Mouse (Mus musculus): ENCODE data around the gene Ccdc115.
"Not testable (repeated sequence)": the region's sequence is repeated elsewhere in the genome, so short reads cannot be mapped to it uniquely, and the experiment has no call there.

The Ccdc115 gene

DNA sequence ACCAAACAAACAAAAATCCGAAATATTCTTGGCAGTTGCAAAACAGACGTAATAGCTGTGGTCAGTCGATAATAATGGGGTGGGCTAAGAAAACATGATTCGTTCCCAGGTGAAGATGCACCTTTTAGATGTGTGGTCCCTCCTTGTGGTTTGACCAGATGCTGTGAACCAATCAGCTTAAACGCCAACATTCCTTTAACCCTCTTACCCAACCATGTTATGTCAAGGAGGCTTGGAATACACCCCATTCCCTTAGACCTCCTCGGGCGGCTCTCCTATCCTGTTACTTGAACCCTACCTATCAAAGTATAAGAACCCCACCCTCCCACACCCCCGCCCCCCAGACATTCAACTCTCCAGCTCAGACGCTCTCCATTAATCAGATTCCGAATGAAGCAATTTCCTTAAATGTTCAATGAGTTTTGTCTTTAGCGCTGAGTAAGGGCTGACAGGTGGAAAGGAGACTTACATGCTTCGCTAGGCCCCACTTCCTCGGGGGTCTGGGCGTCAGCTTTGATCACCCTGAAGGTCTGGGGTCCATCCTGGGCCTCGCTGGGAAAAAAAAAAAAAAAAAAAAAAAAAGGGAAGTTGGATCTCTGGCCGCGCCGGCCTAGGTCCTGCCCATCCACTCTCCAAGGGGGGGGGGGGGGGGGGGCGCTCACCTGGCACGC lies 956 bp downstream of the Ccdc115 start:
- no peak for DNase-seq (ENCODE audit: low read depth, low spot score)

DNA sequence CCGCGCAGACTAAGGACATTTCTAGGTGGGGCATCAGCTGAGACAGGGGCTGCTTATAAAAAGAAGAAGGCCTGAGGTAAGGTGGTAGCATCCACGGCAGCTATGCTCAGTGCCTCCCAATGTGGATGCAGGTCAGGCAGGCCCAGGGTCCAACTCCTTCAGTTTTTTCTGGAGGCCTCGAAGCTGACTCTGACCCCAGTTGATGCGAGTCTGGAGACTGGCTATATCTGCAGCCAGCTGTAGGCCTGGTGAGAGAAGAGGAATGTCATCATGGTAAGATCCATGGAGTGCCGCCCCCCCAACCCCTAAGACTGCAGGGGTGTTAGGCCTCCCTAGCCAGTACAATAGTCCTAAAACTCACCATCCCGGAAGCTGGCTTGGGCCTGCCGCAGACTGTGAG lies 2.1 kb downstream of the Ccdc115 start:
- not testable (repeated sequence) for DNase-seq (ENCODE audit: low read depth, low spot score)

DNA sequence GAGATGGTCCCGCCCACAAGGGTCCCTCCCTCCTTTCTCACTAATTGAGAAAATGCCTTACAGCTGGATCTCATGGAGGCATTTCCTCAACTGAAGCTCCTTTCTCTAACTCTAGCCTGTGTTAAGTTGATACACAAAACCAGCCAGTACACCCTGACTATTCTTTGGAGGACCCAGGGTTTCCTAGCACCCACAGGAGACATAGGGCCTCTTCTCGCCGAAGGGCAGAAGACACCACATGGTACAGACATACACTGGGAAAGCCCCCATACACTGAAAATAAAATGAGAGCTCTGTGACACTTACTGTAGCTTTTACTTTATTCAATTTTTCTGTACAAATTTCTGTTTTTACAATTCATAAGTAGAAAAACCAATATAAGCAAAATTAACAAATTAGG lies 3.1 kb downstream of the Ccdc115 start:
- DNase-seq (ENCODE audit: low read depth, low spot score) = no peak

DNA sequence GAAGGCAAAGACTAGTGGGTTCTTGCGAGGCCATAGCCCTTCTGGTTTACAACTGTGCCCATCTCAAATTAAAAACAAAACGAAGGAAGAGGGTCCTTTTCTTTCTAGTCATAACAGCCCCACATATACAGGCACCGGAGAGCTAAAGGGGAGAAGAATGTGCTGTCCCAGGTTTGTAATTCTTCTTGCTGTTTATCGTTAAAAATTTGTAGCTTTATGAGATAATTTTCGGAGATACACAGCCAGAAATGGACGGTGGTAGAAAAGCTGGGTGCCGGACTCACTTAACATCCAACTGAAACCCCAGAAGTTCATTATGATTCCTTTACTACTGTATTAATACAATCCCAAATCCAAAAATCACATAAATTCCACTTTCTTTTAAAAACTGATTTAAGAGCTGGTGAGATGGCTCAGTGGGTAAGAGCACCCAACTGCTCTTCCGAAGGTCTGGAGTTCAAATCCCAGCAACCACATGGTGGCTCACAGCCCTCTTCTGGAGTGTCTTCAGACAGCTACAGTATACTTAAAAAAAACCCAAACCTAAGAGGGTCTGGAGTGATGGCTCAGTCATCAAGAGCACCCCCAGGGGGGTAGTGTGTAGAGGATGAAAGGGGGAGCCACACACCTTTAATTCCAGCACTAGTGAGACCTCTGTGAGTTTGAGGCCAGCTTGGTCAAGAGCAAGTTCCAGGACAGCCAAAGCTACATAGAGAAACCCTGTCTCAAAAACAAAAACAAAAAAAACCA lies 3.9 kb downstream of the Ccdc115 start:
- no peak for DNase-seq (ENCODE audit: low read depth, low spot score)

DNA sequence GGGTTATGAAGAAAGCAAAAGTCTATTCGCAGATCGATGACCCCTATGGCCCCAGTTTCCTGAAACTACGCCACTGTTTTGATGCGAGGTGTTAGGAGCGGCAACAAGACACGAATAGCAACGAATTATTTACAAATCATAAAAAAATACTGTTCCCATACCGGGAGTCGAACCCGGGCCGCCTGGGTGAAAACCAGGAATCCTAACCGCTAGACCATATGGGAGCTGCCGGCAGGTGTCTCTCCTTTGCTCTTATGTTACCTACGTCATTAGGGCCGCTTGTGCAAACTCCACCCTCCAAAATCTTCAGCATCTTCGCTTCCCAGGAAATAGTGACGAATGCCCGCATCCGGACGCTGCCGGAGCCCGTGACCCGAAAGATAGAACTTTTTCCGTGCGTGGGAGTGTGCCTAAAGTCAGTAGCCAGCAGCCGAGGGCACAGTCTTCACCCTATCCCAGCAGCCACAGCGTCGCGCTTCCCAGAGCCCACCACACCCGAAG lies 4.8 kb downstream of the Ccdc115 start:
- DNase-seq (ENCODE audit: low read depth, low spot score) = peak; percentile 84

DNA sequence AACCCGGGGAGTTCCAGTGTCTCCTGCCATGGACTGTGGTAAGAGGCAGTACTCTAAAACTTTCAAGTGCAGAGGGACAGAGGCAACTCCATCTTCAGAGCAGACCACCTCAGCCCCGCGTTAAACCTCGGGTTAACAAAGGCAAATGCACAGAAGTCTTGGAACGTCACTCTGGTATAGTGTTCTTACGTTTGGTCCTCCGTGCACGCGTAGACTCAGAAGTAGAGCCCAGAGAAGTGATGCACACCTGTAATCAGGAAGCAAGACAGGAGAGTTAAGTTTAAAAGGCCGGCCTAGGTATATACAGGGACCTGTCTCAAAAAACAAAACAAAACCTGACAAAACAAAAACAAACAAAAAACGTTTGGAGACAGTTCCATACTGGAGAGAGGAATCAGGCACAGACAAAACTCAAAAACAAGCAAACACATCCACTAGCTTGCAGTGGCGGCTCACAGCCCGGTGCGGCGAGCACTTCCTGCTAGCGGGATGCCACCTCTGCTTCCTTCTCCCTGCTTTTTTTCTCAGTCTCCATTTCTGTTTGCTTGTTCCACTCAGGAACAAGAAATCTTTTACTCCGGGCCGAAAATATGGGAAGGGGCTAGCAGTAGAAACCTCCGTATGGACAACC lies 5.5 kb downstream of the Ccdc115 start:
- peak; percentile 22 for DNase-seq (ENCODE audit: low read depth, low spot score)

DNA sequence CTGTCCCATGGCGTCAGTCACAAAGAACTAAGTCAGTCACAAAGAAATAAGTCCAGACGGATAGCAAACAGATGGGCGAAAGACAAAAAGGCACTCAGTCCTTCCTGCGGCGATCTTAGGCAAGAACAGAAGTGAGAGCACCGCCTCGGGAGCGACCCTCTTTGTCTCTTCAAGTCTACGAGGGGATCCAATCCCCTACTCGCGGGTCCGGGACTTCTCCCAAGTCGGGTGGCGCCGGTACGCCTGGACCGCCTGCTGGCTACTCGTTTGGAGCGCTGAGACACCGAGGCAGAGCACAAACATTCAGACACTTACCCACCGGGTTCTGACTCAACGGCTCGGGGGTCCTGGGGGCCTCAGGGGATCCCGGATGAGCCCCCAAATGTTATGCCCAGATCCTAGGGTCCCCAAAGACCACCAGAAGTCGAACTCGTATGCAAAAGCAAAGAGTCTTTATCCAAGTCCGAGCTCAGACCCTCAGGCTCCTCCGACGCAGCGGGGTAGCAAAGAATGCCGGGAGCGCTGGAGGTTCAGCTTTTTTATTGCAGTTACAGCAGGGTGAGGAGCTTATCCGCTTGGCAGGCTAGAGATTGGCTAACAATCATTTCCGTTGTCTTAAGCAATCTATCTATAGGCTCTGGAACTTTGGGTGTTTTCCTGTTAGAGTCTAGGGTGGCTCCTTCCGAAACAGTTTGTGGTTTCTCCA lies 6.5 kb downstream of the Ccdc115 start:
- peak; percentile 37 for DNase-seq (ENCODE audit: low read depth, low spot score)

DNA sequence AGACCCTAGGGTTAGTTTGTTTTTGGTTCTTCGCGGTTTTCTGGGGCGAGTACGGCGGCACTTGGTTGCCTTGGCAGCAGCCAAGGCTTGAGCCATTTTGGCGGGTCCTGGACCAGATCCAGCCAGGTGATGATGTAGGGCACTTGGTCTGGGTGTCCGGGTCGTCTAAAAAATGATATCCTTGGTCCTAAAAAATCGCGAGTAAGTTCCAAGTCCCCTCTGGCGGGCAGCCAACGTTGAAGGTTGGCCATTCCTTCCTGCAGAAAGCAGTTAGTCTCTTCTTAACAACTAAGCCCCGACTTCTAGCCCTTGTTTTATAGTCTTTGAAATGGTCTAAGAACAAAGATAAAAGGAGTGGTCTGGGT lies 7.1 kb downstream of the Ccdc115 start:
- DNase-seq (ENCODE audit: low read depth, low spot score) = no peak

DNA sequence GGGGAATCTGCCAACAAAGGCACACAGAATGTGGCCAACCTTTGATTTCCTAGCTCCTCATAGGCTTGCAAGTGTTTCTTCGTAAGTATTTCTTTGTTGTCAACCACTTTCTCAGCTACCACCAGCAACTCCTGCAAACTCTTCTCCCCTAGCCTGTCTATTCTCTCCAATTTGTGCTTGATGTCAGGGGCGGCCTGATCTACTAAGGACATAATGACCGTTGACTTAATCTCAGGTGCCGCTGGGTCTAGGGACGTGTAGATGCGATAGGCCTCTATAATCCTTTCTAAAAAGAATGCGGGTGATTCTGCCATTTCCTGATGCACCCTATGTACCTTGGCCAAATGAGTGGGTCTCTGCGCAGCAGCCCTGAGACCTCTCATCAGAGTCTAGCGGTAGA lies 8.0 kb downstream of the Ccdc115 start:
- no peak for DNase-seq (ENCODE audit: low read depth, low spot score)

DNA sequence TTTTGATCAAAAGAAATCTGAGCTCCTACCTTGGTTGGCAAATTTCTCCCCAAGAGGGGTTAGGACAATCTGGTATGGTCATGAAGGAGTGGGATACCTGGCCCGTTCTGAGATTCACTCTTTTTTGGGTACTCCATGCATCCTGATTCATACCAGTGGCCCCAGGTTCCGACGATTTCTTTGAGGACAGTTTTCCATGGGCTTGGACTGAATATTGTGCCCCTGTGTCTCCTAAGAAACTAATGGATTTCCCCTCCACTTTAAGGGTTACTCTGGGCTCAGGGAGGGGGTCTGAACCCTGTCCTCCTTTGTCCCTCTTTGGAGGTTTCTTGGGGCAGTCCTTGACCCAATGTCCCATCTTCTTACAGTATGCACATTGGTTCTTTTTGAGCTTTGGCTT lies 8.5 kb downstream of the Ccdc115 start:
- DNase-seq (ENCODE audit: low read depth, low spot score) = no peak

DNA sequence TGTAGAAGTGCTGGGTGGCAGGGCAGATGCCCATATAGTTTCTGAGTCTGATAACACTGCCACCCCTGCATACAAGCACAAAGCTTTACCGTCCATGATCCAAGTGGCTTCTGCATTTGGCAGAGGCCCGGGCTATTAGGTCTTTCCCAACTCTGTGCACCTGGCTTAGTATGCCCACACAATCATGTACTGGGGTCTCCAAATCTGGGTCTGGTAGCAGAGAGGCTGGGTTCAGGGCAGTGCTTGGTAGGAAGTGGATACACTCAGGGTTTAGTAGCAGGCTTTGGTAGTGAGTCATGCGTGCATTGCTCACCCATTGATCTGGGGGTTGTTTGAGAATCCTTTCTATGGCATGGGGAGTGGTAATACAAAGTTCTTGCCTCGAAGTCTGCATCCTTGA lies 10.2 kb downstream of the Ccdc115 start:
- DNase-seq (ENCODE audit: low read depth, low spot score) = no peak

DNA sequence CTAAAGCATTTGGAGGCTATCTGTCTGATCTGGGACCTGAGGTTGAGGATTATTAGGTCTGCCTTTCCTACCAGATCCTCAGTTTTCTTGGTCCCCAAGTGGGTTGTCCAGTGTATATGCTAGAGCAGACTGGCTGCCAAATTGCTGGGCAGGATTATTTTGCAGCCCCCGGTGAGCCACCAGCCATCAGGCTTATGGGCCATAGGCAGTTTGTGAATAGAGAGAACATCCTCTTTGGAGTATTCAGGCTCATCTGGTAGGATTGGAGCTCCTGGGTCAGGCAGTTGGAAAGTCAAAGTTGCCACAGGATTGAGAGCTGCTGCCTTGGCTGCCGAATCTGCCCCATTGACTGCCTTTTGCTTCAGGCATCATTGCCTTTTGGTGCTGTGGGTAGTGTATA lies 11.0 kb downstream of the Ccdc115 start:
- no peak for DNase-seq (ENCODE audit: low read depth, low spot score)

DNA sequence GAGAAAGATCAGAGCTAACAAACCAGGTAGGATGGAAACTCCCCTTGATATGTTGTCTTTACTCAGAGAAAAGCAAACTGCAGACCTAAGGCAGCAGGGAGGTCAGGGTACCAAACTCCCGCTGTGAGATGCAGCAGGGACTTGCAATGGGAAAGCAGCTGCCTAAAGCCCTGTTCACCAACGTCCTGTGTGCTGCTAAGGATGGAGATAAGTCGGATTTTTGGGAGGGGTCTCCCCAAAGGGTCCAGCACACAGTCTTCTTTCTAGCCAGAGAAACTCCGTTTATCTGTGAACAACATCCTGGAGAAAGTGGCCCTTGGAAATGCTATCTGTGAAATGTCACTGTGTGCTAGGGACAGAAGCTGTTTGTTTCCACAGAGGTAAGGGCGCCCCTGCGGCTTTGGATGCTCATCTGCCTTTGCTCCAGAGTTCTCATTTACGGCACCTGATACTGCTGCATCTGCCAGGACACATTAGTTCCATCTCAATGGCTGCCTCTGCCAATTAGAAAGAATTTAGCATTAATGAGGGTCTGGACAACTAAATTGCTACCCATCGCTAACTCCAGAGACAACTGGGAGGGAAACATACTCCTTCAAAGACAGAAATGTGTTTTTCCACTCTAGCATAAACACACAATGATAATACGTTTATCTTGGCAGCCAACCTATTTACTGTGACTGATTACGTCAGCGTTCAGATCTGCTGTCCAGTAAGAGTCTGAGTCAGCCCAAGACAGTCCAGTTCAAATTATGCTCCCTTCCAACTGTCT lies 40.1 kb downstream of the Ccdc115 start:
- no peak for DNase-seq (ENCODE audit: low read depth, low spot score)

DNA sequence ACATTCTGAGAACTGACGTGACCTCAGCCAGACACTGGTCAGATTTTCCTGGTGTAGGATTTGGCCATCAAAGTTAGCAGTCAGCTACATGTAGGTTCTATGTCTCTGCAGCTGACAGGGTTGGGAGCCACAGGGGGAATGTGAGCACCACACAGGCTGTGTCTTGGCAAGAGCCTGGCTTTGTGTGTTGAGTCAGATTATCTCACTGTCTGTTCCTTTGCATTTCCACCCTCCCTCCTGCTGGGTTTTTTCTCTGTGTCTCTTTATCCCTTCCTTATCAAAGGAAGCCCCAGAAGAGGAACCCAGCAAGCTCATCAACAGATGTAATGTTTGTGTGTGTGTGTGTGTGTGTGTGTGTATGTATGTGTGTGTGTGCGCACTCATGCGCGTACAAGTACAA lies 43.2 kb downstream of the Ccdc115 start:
- no peak for DNase-seq (ENCODE audit: low read depth, low spot score)

DNA sequence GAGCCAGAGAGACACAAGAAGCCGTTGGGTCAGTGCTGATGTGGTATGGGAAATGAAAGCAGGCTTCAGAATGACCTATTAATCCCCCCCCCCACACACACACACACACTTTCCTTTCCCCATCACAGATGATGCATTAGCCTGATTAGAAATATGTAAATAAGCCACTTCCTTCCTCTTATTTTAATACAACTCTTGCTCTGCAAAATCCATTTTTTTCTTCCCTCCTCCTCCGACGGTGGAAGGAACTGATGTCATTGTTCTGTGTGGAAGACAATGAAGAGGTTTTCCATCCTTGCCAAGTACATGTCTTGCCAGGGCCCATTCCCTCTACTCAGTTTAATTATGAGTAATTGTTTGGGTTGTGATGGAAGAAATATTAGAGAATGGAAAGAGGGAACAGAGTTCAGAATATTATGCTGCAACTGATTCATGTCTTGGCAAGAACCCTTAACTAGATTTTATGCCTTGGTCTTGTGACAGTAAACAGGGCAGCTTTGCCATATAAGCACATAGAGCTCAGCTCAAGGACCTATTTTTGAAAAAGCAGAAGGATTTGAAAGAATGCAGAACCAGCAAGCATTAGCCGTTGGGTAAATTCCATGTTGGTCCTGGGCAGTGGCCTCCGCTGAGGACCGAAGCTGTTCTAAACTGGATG lies 50.1 kb downstream of the Ccdc115 start:
- DNase-seq (ENCODE audit: low read depth, low spot score) = no peak

DNA sequence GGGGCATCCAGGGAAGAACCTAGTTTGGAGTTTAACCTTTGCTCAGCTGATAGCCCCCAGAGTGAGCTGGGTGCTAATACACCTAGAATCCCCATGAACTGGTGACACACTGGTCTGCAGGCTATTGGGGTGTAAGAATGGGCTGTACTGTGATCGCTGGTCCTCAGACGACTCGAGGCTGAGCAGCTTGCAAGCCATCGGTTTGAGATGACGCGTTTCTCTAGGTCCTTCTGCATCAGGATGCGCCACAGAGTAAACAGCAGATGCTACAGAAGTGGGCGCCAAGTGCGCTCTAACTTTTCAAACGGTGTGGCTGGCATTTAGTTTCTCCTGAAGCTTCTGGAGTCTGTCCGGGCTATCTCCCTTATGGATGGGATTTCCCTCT lies 50.6 kb downstream of the Ccdc115 start:
- DNase-seq (ENCODE audit: low read depth, low spot score) = no peak

DNA sequence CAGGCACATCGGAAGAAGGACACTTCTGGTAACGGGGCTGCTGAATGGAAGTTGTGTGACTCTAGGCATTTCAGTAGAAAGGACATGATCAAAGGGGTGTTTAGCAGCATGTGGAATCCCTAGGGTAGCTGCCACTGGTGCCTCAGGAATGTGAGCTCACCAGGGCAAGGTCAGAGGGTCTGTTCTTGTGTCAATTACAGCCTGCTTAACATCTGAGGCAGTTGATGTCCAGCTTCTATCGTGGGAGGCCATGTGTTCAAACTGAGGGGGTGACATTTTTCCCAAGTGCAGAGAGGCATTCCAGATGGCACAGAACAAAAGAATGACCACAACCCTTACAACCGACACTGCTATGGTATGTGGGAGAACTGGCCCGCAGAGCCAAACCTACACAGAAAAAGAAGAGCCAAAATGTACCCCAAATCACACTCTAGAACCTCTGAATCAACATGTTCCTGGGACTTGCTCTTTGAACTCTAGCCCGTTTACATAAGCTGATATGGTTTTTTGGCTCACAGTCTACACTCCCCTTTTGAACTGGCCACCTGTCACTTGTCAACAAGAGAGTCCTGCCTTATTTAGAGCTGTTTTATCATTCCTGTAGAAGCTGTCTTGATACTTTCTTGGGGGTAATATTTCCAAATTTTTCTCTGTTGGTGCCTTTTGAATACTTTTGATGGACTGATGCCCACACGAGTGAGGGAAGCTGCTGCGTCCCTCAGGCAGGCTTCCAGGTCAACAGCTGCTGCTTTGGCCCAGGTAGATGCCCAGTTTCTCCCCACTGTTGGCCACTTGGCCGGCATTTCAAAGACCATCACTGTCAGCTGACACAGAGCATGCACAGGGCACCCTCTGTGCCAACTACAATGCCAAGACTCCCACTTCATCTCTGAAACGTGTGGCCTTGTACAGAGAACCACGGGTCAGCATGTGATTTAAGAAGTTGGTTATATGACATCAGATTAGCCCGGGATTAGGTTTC lies 51.8 kb downstream of the Ccdc115 start:
- DNase-seq (ENCODE audit: low read depth, low spot score) = no peak

All from embryo, embryonic 11.5 days (tissue).